Mouse (Mus musculus) urinary bladder, postnatal 14 days (tissue): ENCODE data around the gene Aldoart1.

ENCODE experiments used
- DNase-seq: peaks from one replicate; pipeline ENCODE4 v3.0.0; 2021; ENCODE audit warnings: low spot score

The Aldoart1 gene

GRCm38 (mm10) chr4:72852534-72852933 is at the start of gene Aldoart1:
Aldoart1 (minus strand) TSS chr4:72852634.
- no peak for DNase-seq

- no peak for DNase-seq
Measured at GRCm38 (mm10) chr4:72901566-72901965, 49.1 kb upstream of the Aldoart1 start.

GRCm38 (mm10) chr4:72865371-72866075 is 13.1 kb upstream of the Aldoart1 start:
- DNase-seq: no peak

- DNase-seq: no peak
Measured at GRCm38 (mm10) chr4:72844276-72844675, 8.2 kb downstream of the Aldoart1 start.

- no peak for DNase-seq
Measured at GRCm38 (mm10) chr4:72843025-72843424, 9.4 kb downstream of the Aldoart1 start.

- DNase-seq: no peak
Measured at GRCm38 (mm10) chr4:72836430-72836829, 16.0 kb downstream of the Aldoart1 start.

GRCm38 (mm10) chr4:72835400-72835799 is 17.0 kb downstream of the Aldoart1 start:
- no peak for DNase-seq

- DNase-seq: no peak
Measured at GRCm38 (mm10) chr4:72800816-72801215, 51.6 kb downstream of the Aldoart1 start.
